Mouse (Mus musculus) adrenal gland, postnatal 4 days (tissue): ENCODE measurements at regions not wholly inside any gene's neighbourhood (a gene's known extent, or its start where the extent isn't known, plus 50 kb on each side); places are given as distances from the start of the nearest gene placed in this dataset.

Source experiments
- DNase-seq, 2 experiments: peaks; one replicate each; pipeline ENCODE4 v3.0.0; 2021 to 2022; ENCODE audit warnings: low spot score in 2 of 2, mixed read lengths in 2 of 2

- DNase-seq: no peak
These were observed 129.0 kb upstream of the Jun start for GRCm38 (mm10) chr4:95180999-95181398.

GRCm38 (mm10) chr4:95184180-95184579 is 132.2 kb upstream of the Jun start:
- no peak for DNase-seq

- no peak for DNase-seq
These were observed 133.3 kb upstream of the Jun start for GRCm38 (mm10) chr4:95185113-95185915.

- DNase-seq: no peak
These were observed 133.8 kb upstream of the Jun start for GRCm38 (mm10) chr4:95185916-95186200.

GRCm38 (mm10) chr4:95188107-95188506 is 136.1 kb upstream of the Jun start:
- DNase-seq: no peak

- DNase-seq: no peak
These were observed 139.8 kb upstream of the Jun start for GRCm38 (mm10) chr4:95191654-95192406.

- no peak for DNase-seq
These were observed 140.5 kb upstream of the Jun start for GRCm38 (mm10) chr4:95192562-95192961.

- no peak for DNase-seq
These were observed 141.0 kb upstream of the Jun start for GRCm38 (mm10) chr4:95193028-95193427.

- no peak for DNase-seq
These were observed 141.5 kb upstream of the Jun start for GRCm38 (mm10) chr4:95193473-95193872.

- no peak for DNase-seq
These were observed 142.8 kb upstream of the Jun start for GRCm38 (mm10) chr4:95194621-95195455.

GRCm38 (mm10) chr4:95196106-95196505 is 144.1 kb upstream of the Jun start:
- DNase-seq: no peak

- DNase-seq: no peak
These were observed 145.2 kb upstream of the Jun start for GRCm38 (mm10) chr4:95197077-95197711.

GRCm38 (mm10) chr4:95199394-95199793 is 147.4 kb upstream of the Jun start:
- DNase-seq: no peak

GRCm38 (mm10) chr4:95200130-95200529 is 148.1 kb upstream of the Jun start:
- no peak for DNase-seq

- DNase-seq: no peak
These were observed 150.5 kb upstream of the Jun start for GRCm38 (mm10) chr4:95202478-95202877.

GRCm38 (mm10) chr4:95203577-95203976 is 151.6 kb upstream of the Jun start:
- no peak for DNase-seq

GRCm38 (mm10) chr4:95205372-95205771 is 153.3 kb upstream of the Jun start:
- DNase-seq: no peak

GRCm38 (mm10) chr4:95207783-95208182 is 155.8 kb upstream of the Jun start:
- DNase-seq: no peak

- DNase-seq: no peak
These were observed 156.8 kb upstream of the Jun start for GRCm38 (mm10) chr4:95208827-95209226.

GRCm38 (mm10) chr4:95209322-95210119 is 157.5 kb upstream of the Jun start:
- DNase-seq: no peak

GRCm38 (mm10) chr4:95212561-95212960 is 160.5 kb upstream of the Jun start:
- DNase-seq: no peak
